Mouse (Mus musculus) G1E (cell line): ENCODE data around the gene Bcdin3d.

Experiments
- CTCF ChIP-seq: IDR thresholded peaks from 2 replicates; pipeline ENCODE4 v1.5.1; 2012; ENCODE audit warnings: low read depth, low read length, inconsistent platforms, mixed read lengths
- GATA1 ChIP-seq: IDR thresholded peaks from 2 replicates; pipeline ENCODE4 v1.6.1; 2012; ENCODE audit warnings: borderline replicate concordance, low read length, inconsistent platforms, mixed read lengths
- GATA2 ChIP-seq: IDR thresholded peaks from 2 replicates; pipeline ENCODE4 v1.6.1; 2012; ENCODE audit warnings: low read depth, low read length, inconsistent platforms, borderline replicate concordance
- POLR2AphosphoS5 ChIP-seq: IDR thresholded peaks from 2 replicates; pipeline ENCODE4 v1.6.1; 2012; ENCODE audit warnings: low read depth, low read length, inconsistent platforms; ENCODE audit not compliant: insufficient replicate concordance
- TAL1 ChIP-seq: conservative IDR thresholded peaks from 2 replicates; pipeline ENCODE4 v1.6.1; 2012; ENCODE audit warnings: low read depth, low read length, inconsistent platforms, mixed read lengths

GRCm38 (mm10) chr15:99510621-99511020, 36.1 kb upstream of the Bcdin3d start:
- TF ChIP-seq CTCF, result no peak
- no peak for TF ChIP-seq GATA1
- TF ChIP-seq TAL1, result no peak
- no peak for TF ChIP-seq POLR2AphosphoS5
- TF ChIP-seq GATA2, result no peak
